Mouse (Mus musculus): ENCODE results near the gene Rilpl1. TPM values are rescaled to one million over a fixed set of nuclear protein-coding genes. Genes with fewer than 3 reads are reported as not detected.

Gene Rilpl1
- polyA plus RNA-seq, 1 experiment: 15.2 TPM

DNA sequence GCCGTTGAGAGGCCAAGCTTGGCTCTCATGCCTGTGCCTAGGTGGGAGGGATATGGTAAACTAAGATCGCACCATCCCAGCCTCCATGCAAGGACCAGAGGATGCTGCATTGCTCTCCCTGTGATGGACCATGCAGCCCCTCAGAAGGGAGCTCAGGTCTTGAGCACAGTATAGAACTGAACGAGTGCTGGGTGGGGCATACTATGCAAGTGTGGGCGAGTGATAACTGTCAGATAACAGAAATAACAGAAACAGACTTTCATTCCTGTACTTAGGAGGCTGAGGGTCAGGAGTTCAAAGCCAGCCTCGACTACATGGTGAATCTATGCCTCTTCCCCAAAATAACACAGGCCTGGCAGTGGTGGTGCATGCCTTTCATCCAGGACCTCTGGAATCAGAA lies 3.8 kb upstream of the Rilpl1 start:
- H3K79me2 ChIP-seq (ENCODE audit: control insufficient read depth, insufficient read depth): no peaks in the 10 kb centered on the region
- TF ChIP-seq FOSL1 (IDR thresholded peaks at IDR 0.05; ENCODE audit: insufficient read depth, low read length, poor library complexity, severe bottlenecking) (no peak), MYOG (IDR thresholded peaks at IDR 0.05; ENCODE audit: control insufficient read depth, extremely low read depth, insufficient read length) (no peak)
- H3K79me3 ChIP-seq (ENCODE audit: low read depth): peaks cover 2% of the 10 kb centered on the region
- H3K36me3 ChIP-seq (ENCODE audit: control insufficient read depth, insufficient read depth): no peaks in the 10 kb centered on the region
- no peaks in the 10 kb centered on the region for H3K27me3 ChIP-seq (ENCODE audit: control insufficient read depth, insufficient read depth, insufficient read length)
- no peak overlapping the region for H3ac ChIP-seq (ENCODE audit: control insufficient read depth, insufficient read length, low read depth)
- H3K4me3 ChIP-seq (ENCODE audit: insufficient read depth, poor library complexity, severe bottlenecking): no peak overlapping the region

DNA sequence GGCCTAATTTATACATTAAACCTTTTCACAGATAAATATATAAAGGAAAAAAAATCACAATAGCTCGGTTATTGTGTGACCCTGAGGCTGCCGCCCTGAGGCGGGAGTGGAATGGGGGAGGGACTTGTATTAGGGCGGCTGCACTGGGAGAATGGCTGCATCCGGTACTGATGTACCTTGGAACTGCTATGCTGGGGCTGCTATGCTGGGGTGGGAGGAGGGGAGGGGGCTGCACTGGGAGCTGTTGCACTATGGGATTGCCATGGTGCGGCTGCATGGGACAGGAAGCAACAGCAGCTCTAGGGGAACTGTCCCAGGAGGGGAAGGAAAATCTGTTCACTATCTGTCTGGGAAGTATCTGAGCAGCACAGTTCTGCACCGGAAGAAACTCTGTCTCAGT lies 1.3 kb upstream of the Rilpl1 start:
- H3K79me3 ChIP-seq (ENCODE audit: low read depth): peaks cover 2% of the 10 kb centered on the region

DNA sequence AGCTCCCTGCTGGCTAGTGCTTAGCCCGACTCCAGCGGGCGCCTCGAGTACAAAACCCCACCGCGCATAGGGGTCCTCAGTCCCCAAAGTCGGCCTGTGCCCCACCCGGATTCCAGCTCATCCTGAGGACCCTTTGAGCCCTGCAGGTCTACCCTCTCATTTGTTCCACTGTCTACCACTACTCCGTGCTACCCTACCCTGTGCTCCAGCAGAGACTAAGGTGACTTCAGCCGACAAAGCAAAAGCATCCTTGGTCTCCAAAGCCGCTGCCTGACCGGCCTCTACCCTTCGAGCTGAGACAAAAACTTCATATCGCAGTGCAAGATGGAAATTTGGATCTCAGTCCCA lies 366 bp upstream of the Rilpl1 start:
- H3K36me3 ChIP-seq (ENCODE audit: control insufficient read depth, insufficient read depth): no peaks in the 10 kb centered on the region
- H3K4me3 ChIP-seq (ENCODE audit: insufficient read depth, poor library complexity, severe bottlenecking): peak overlapping the region; percentile 49
- TF ChIP-seq USF1 (IDR thresholded peaks at IDR 0.05; ENCODE audit: low read depth): no peak
- TF ChIP-seq MYOG (IDR thresholded peaks at IDR 0.05; ENCODE audit: control insufficient read depth, extremely low read depth, insufficient read length): no peak
- TF ChIP-seq CTCF (IDR thresholded peaks at IDR 0.05; ENCODE audit: control insufficient read depth, insufficient read depth, insufficient read length): no peak
- TF ChIP-seq FOSL1 (IDR thresholded peaks at IDR 0.05; ENCODE audit: insufficient read depth, low read length, poor library complexity, severe bottlenecking): no peak
- TF ChIP-seq CEBPB (IDR thresholded peaks at IDR 0.05; ENCODE audit: low read depth): no peak
- no peak for TF ChIP-seq MYOD1 (IDR thresholded peaks at IDR 0.05; ENCODE audit: control insufficient read depth, insufficient read length, low read depth)
- peak overlapping the region; percentile 56 for H3ac ChIP-seq (ENCODE audit: control insufficient read depth, insufficient read length, low read depth)
- no peaks in the 10 kb centered on the region for H3K79me2 ChIP-seq (ENCODE audit: control insufficient read depth, insufficient read depth)
- no peaks in the 10 kb centered on the region for H3K27me3 ChIP-seq (ENCODE audit: control insufficient read depth, insufficient read depth, insufficient read length)
- H3K79me3 ChIP-seq (ENCODE audit: low read depth): peaks cover 2% of the 10 kb centered on the region

More for the DNA sequence above, 1.3 kb upstream of the Rilpl1 start:
- H3K36me3 ChIP-seq (ENCODE audit: control insufficient read depth, insufficient read depth): no peaks in the 10 kb centered on the region
- H3K27me3 ChIP-seq (ENCODE audit: control insufficient read depth, insufficient read depth, insufficient read length): no peaks in the 10 kb centered on the region
- H3K79me2 ChIP-seq (ENCODE audit: control insufficient read depth, insufficient read depth): no peaks in the 10 kb centered on the region
- no peak overlapping the region for H3ac ChIP-seq (ENCODE audit: control insufficient read depth, insufficient read length, low read depth)
- no peak overlapping the region for H3K4me3 ChIP-seq (ENCODE audit: insufficient read depth, poor library complexity, severe bottlenecking)
- no peak for TF ChIP-seq USF1 (IDR thresholded peaks at IDR 0.05; ENCODE audit: low read depth)
- no peak for TF ChIP-seq MYOD1 (IDR thresholded peaks at IDR 0.05; ENCODE audit: control insufficient read depth, insufficient read length, low read depth)
- TF ChIP-seq CTCF (IDR thresholded peaks at IDR 0.05; ENCODE audit: control insufficient read depth, insufficient read depth, insufficient read length): no peak
- TF ChIP-seq MYOG (IDR thresholded peaks at IDR 0.05; ENCODE audit: control insufficient read depth, extremely low read depth, insufficient read length): no peak
- no peak for TF ChIP-seq CEBPB (IDR thresholded peaks at IDR 0.05; ENCODE audit: low read depth)
- no peak for TF ChIP-seq MAX (IDR thresholded peaks at IDR 0.05)
- TF ChIP-seq FOSL1 (IDR thresholded peaks at IDR 0.05; ENCODE audit: insufficient read depth, low read length, poor library complexity, severe bottlenecking): no peak

DNA sequence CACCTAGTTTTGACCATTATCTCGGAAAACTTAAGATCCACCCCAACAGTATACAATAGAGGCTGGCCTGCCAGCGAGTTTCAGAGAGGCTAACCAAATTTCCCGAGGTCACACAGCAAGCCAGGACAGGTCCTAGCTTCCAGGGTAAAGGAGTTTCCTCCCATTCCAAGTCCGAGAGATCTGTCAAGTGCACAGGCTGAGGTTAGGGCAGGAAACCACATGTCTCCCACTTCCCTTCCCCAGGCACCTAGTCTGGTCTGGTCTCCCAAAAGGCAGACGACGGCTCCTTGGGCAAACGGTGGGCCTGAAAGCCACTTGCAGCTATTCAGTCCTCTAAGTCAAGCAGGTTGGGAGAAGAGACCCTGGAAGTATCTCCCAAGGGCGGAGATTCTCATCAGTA lies 1.5 kb downstream of the Rilpl1 start:
- H3K79me2 ChIP-seq (ENCODE audit: control insufficient read depth, insufficient read depth): no peaks in the 10 kb centered on the region
- H3ac ChIP-seq (ENCODE audit: control insufficient read depth, insufficient read length, low read depth): no peak overlapping the region
- no peaks in the 10 kb centered on the region for H3K27me3 ChIP-seq (ENCODE audit: control insufficient read depth, insufficient read depth, insufficient read length)
- peaks cover 2% of the 10 kb centered on the region for H3K79me3 ChIP-seq (ENCODE audit: low read depth)
- H3K4me3 ChIP-seq (ENCODE audit: insufficient read depth, poor library complexity, severe bottlenecking): no peak overlapping the region
- TF ChIP-seq MAX (IDR thresholded peaks at IDR 0.05): no peak
- no peak for TF ChIP-seq MYOD1 (IDR thresholded peaks at IDR 0.05; ENCODE audit: control insufficient read depth, insufficient read length, low read depth)
- TF ChIP-seq CTCF (IDR thresholded peaks at IDR 0.05; ENCODE audit: control insufficient read depth, insufficient read depth, insufficient read length): no peak
- TF ChIP-seq USF1 (IDR thresholded peaks at IDR 0.05; ENCODE audit: low read depth): no peak
- no peak for TF ChIP-seq MYOG (IDR thresholded peaks at IDR 0.05; ENCODE audit: control insufficient read depth, extremely low read depth, insufficient read length)
- no peaks in the 10 kb centered on the region for H3K36me3 ChIP-seq (ENCODE audit: control insufficient read depth, insufficient read depth)

DNA sequence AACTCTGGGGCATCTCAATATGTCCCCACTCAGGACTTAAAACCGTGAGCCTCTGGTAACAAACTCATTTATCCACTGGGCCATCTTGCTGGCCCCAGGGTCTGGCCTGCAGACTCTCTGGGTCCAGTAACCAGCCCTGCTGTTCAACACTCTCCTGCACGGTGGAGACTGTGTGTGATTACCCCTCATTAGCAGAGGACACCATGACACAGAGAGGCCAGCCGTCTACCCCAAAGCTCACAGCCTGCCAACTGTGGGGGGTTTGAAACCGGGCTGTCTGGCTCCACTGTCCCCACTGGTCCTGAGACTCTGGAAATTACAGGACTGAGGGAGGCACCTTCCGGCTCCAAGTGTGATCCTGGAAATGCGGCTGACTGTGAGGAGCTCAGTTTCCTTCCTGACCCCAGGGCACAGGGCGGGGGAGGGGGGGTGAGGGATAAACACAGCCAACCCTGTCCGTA lies 2.0 kb downstream of the Rilpl1 start:
- Histone ChIP-seq H3K27me3 (ENCODE audit: control insufficient read depth, insufficient read depth, insufficient read length) (no peaks in the 10 kb centered on the region), H3K79me3 (ENCODE audit: low read depth) (peaks cover 2% of the 10 kb centered on the region), H3ac (ENCODE audit: control insufficient read depth, insufficient read length, low read depth) (no peak overlapping the region), H3K36me3 (ENCODE audit: control insufficient read depth, insufficient read depth) (no peaks in the 10 kb centered on the region), H3K4me3 (ENCODE audit: insufficient read depth, poor library complexity, severe bottlenecking) (no peak overlapping the region), H3K79me2 (ENCODE audit: control insufficient read depth, insufficient read depth) (no peaks in the 10 kb centered on the region)
- TF ChIP-seq USF1 (IDR thresholded peaks at IDR 0.05; ENCODE audit: low read depth) (no peak), CEBPB (IDR thresholded peaks at IDR 0.05; ENCODE audit: low read depth) (no peak), FOSL1 (IDR thresholded peaks at IDR 0.05; ENCODE audit: insufficient read depth, low read length, poor library complexity, severe bottlenecking) (no peak), MYOD1 (IDR thresholded peaks at IDR 0.05; ENCODE audit: control insufficient read depth, insufficient read length, low read depth) (no peak), CTCF (IDR thresholded peaks at IDR 0.05; ENCODE audit: control insufficient read depth, insufficient read depth, insufficient read length) (no peak), MAX (IDR thresholded peaks at IDR 0.05) (no peak), MYOG (IDR thresholded peaks at IDR 0.05; ENCODE audit: control insufficient read depth, extremely low read depth, insufficient read length) (no peak)

DNA sequence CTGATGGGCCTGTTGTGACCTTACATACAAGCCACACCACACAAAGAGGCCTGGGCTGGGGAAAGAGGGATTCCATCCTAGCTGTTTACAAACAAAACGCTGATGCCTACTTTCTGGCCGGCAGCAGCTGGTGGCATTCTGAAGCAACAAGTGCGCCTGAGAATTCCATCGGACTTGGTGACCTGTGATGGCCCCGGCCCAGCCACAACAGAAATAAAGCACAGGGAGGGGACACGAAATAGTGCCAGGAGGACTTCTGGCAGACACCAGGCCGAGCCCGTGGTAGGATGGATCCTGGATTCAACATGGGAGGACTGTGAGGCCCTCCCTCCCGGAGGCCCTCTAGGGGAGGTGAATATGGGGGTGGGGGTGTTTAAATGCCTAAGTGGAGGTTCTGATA lies 2.4 kb downstream of the Rilpl1 start:
- no peaks in the 10 kb centered on the region for H3K79me2 ChIP-seq (ENCODE audit: control insufficient read depth, insufficient read depth)
- no peaks in the 10 kb centered on the region for H3K36me3 ChIP-seq (ENCODE audit: control insufficient read depth, insufficient read depth)
- TF ChIP-seq FOSL1 (IDR thresholded peaks at IDR 0.05; ENCODE audit: insufficient read depth, low read length, poor library complexity, severe bottlenecking) (no peak), MYOG (IDR thresholded peaks at IDR 0.05; ENCODE audit: control insufficient read depth, extremely low read depth, insufficient read length) (no peak), USF1 (IDR thresholded peaks at IDR 0.05; ENCODE audit: low read depth) (no peak), MAX (IDR thresholded peaks at IDR 0.05) (no peak), MYOD1 (IDR thresholded peaks at IDR 0.05; ENCODE audit: control insufficient read depth, insufficient read length, low read depth) (no peak)
- no peak overlapping the region for H3ac ChIP-seq (ENCODE audit: control insufficient read depth, insufficient read length, low read depth)
- no peak overlapping the region for H3K4me3 ChIP-seq (ENCODE audit: insufficient read depth, poor library complexity, severe bottlenecking)
- H3K79me3 ChIP-seq (ENCODE audit: low read depth): peaks cover 2% of the 10 kb centered on the region
- no peaks in the 10 kb centered on the region for H3K27me3 ChIP-seq (ENCODE audit: control insufficient read depth, insufficient read depth, insufficient read length)

Data from C2C12 (cell line).